Mouse (Mus musculus) ES-Bruce4 (cell line): ENCODE measurements around the gene Tmem26.

ENCODE experiments used
- CTCF ChIP-seq: IDR thresholded peaks from one replicate; pipeline ENCODE4 v1.8.1; 2011; ENCODE audit warnings: low read depth, low read length
- EP300 ChIP-seq: IDR thresholded peaks from 2 replicates; pipeline ENCODE4 v1.6.1; 2011; ENCODE audit warnings: low read depth, low read length; ENCODE audit not compliant: insufficient read depth
- POLR2A ChIP-seq: IDR thresholded peaks from one replicate; pipeline ENCODE4 v1.8.1; 2011; ENCODE audit warnings: low read length; ENCODE audit not compliant: insufficient read depth

- TF ChIP-seq EP300 = no peak
- TF ChIP-seq CTCF = no peak
- no peak for TF ChIP-seq POLR2A
These were observed 57.8 kb downstream of the Tmem26 start for GRCm38 (mm10) chr10:68781067-68781868.
